ENCODE assay signal across 8 mouse cellular contexts in genomic region chr3:148988293-148988995, GRCm38 (mm10). TPM values are rescaled to one million over a fixed set of nuclear protein-coding genes. Genes with fewer than 3 reads are reported as not detected.
DNase-seq lines count a peak whose midpoint lies in the region; ATAC-seq lines count a peak whose summit lies in the region.

No protein-coding gene starts in this region.

- H3K4me2 ChIP-seq in forebrain, embryonic 14.5 days (ENCODE audit: low read length) = peak overlapping the region; percentile 78
- peak overlapping the region; percentile 88 for H3K4me2 ChIP-seq in hindbrain, embryonic 16.5 days (ENCODE audit: low read length)
- peak overlapping the region; percentile 70 for H3K4me2 ChIP-seq in liver, embryonic 15.5 days
- H3K4me2 ChIP-seq in neural tube, embryonic 13.5 days = peak overlapping the region; percentile 80

- ATAC-seq in forebrain, embryonic 14.5 days = 0 out of 2 replicates have a peak, but pooled peaks have one; percentile 0
- no peak for ATAC-seq in hindbrain, embryonic 16.5 days
- ATAC-seq in liver, embryonic 15.5 days (ENCODE audit: insufficient read depth) = 0 out of 2 replicates have a peak, but pooled peaks have one; percentile 13
- ATAC-seq in neural tube, embryonic 13.5 days (ENCODE audit: low read depth) = peak; percentile 11

- no peaks in the 10 kb centered on the region for H3K36me3 ChIP-seq in forebrain, embryonic 14.5 days (ENCODE audit: control insufficient read depth, insufficient read depth, low read length)
- no peaks in the 10 kb centered on the region for H3K36me3 ChIP-seq in hindbrain, embryonic 16.5 days (ENCODE audit: control insufficient read depth, insufficient read depth, low read length)
- no peaks in the 10 kb centered on the region for H3K36me3 ChIP-seq in liver, embryonic 15.5 days (replicated peaks)
- no peaks in the 10 kb centered on the region for H3K36me3 ChIP-seq in neural tube, embryonic 13.5 days

- H3K4me3 ChIP-seq in forebrain, embryonic 14.5 days (ENCODE audit: low read depth, low read length) = peak overlapping the region; percentile 96
- peak overlapping the region; percentile 83 for H3K4me3 ChIP-seq in hindbrain, embryonic 16.5 days (ENCODE audit: low read length)
- peak overlapping the region; percentile 62 for H3K4me3 ChIP-seq in liver, embryonic 15.5 days (replicated peaks)
- peak overlapping the region; percentile 90 for H3K4me3 ChIP-seq in neural tube, embryonic 13.5 days

- peak; percentile 17 to 18 for DNase-seq in left cerebral cortex, adult 8-10 months (ENCODE audit: low spot score in 2 of 2)
- no peak for DNase-seq in left cerebral cortex, adult 11 months (ENCODE audit: low spot score)
- peak; percentile 62 for DNase-seq in adrenal gland, postnatal 10 days
- peak; percentile 52 for DNase-seq in forebrain, embryonic 14.5 days (ENCODE audit: low spot score)
- DNase-seq in thymus, postnatal 10 days (ENCODE audit: low spot score in 2 of 2) = no peak

- H3K9me3 ChIP-seq in forebrain, embryonic 14.5 days (replicated peaks; ENCODE audit: control insufficient read depth, low read length) = no peaks in the 10 kb centered on the region
- no peaks in the 10 kb centered on the region for H3K9me3 ChIP-seq in hindbrain, embryonic 16.5 days (ENCODE audit: control insufficient read depth, low read length)
- no peaks in the 10 kb centered on the region for H3K9me3 ChIP-seq in liver, embryonic 15.5 days (replicated peaks)
- H3K9me3 ChIP-seq in neural tube, embryonic 13.5 days = no peaks in the 10 kb centered on the region

- no peaks in the 10 kb centered on the region for H3K27me3 ChIP-seq in forebrain, embryonic 14.5 days (replicated peaks; ENCODE audit: control insufficient read depth, insufficient read depth, low read length)
- no peaks in the 10 kb centered on the region for H3K27me3 ChIP-seq in hindbrain, embryonic 16.5 days (replicated peaks; ENCODE audit: control insufficient read depth, insufficient read depth, low read length)
- peaks cover 77% of the 10 kb centered on the region for H3K27me3 ChIP-seq in liver, embryonic 15.5 days
- no peaks in the 10 kb centered on the region for H3K27me3 ChIP-seq in neural tube, embryonic 13.5 days

- WGBS in forebrain, embryonic 14.5 days = under 1% methylated on average over 79 of the region's 84 CpGs
- WGBS in hindbrain, embryonic 16.5 days = under 1% methylated on average over 80 of the region's 84 CpGs
- under 1% methylated on average over 84 of the region's 84 CpGs for WGBS in liver, embryonic 15.5 days (ENCODE audit: insufficient replicate concordance)
- under 1% methylated on average over 47 of the region's 84 CpGs for WGBS in neural tube, embryonic 13.5 days

- H3K27ac ChIP-seq in forebrain, embryonic 14.5 days (ENCODE audit: low read depth, low read length) = peak overlapping the region; percentile 99
- peak overlapping the region; percentile 95 for H3K27ac ChIP-seq in hindbrain, embryonic 16.5 days (ENCODE audit: low read depth, low read length)
- peak overlapping the region; percentile 78 for H3K27ac ChIP-seq in liver, embryonic 15.5 days (replicated peaks)
- peak overlapping the region; percentile 100 for H3K27ac ChIP-seq in neural tube, embryonic 13.5 days (replicated peaks)

- H3K4me1 ChIP-seq in forebrain, embryonic 14.5 days (ENCODE audit: control insufficient read depth, insufficient read depth, low read length) = peaks cover 23% of the 10 kb centered on the region
- H3K4me1 ChIP-seq in hindbrain, embryonic 16.5 days (ENCODE audit: control insufficient read depth, insufficient read depth, low read depth, low read length) = no peaks in the 10 kb centered on the region; the same call in none of the 2 replicates
- H3K4me1 ChIP-seq in liver, embryonic 15.5 days (replicated peaks) = peaks cover 7% of the 10 kb centered on the region
- peaks cover 41% of the 10 kb centered on the region for H3K4me1 ChIP-seq in neural tube, embryonic 13.5 days (replicated peaks)

- H3K9ac ChIP-seq in forebrain, embryonic 14.5 days (ENCODE audit: low read length) = peak overlapping the region; percentile 97
- peak overlapping the region; percentile 95 for H3K9ac ChIP-seq in hindbrain, embryonic 16.5 days (ENCODE audit: low read depth, low read length)
- H3K9ac ChIP-seq in liver, embryonic 15.5 days = peak overlapping the region; percentile 48
- peak overlapping the region; percentile 96 for H3K9ac ChIP-seq in neural tube, embryonic 13.5 days

RNA-seq across cellular contexts. Expression of gene Adgrl2, which starts 1.9 kb away (rescaled TPM):
- total RNA-seq in left cerebral cortex, adult 8-10 months (2022) = 100 to 1,000 TPM in 3 of 4 experiments, 10 to 100 TPM in 1; 98.0 to 109 (median 107) TPM
- total RNA-seq in adrenal gland, postnatal 10 days (2021) = 10 to 100 TPM; 62.4 to 80.4 TPM
- polyA plus RNA-seq in forebrain, embryonic 14.5 days (2014; fragmentation: Nextera tagmentation; extraction: Ambion mirVana) = 69.4 and 92.3 TPM in 2 replicates
- 114 and 121 TPM in 2 replicates for polyA plus RNA-seq in hindbrain, embryonic 16.5 days (2015; fragmentation: Nextera tagmentation; extraction: Ambion mirVana)
- polyA plus RNA-seq in liver, embryonic 15.5 days (2015; fragmentation: Nextera tagmentation; extraction: Ambion mirVana) = 4.4 and 5.4 TPM in 2 replicates
- polyA plus RNA-seq in neural tube, embryonic 13.5 days (2015; fragmentation: Nextera tagmentation; extraction: Ambion mirVana) = 132 and 156 TPM in 2 replicates

Comparison
In these comparisons a context has a peak if more than half of its experiments do, and no peak if none do; other contexts are left out.
1. DNase-seq: peak in left cerebral cortex, adult 8-10 months (2 of 2), adrenal gland, postnatal 10 days (single experiment) and forebrain, embryonic 14.5 days (single experiment); none in left cerebral cortex, adult 11 months (single experiment) and thymus, postnatal 10 days (0 of 2).
2. RNA of gene Adgrl2, which starts 1.9 kb away (polyA plus RNA-seq): 132 to 156 TPM in neural tube, embryonic 13.5 days, 114 to 121 TPM in hindbrain, embryonic 16.5 days and 69.4 to 92.3 TPM in forebrain, embryonic 14.5 days; 4.4 to 5.4 TPM in liver, embryonic 15.5 days; every median in the first group is over 10 times any median in the second.
3. Peak in every context shown above with its lines, with median percentiles within 50 percentile points of each other: H3K27ac ChIP-seq, H3K4me2 ChIP-seq, H3K4me3 ChIP-seq and H3K9ac ChIP-seq.